Mouse (Mus musculus) liver, postnatal 0 days (tissue): ENCODE results near the gene Ppp1r16b.

Experiments used
- CTCF ChIP-seq: sonication (generic); IDR thresholded peaks from 2 replicates; pipeline ENCODE4 v1.5.1; 2016; ENCODE audit warnings: antibody characterized with exemption, low read depth
- EP300 ChIP-seq: IDR thresholded peaks from 2 replicates; pipeline ENCODE4 v1.6.1; 2016; ENCODE audit warnings: antibody characterized with exemption, low read depth, mild to moderate bottlenecking

DNA sequence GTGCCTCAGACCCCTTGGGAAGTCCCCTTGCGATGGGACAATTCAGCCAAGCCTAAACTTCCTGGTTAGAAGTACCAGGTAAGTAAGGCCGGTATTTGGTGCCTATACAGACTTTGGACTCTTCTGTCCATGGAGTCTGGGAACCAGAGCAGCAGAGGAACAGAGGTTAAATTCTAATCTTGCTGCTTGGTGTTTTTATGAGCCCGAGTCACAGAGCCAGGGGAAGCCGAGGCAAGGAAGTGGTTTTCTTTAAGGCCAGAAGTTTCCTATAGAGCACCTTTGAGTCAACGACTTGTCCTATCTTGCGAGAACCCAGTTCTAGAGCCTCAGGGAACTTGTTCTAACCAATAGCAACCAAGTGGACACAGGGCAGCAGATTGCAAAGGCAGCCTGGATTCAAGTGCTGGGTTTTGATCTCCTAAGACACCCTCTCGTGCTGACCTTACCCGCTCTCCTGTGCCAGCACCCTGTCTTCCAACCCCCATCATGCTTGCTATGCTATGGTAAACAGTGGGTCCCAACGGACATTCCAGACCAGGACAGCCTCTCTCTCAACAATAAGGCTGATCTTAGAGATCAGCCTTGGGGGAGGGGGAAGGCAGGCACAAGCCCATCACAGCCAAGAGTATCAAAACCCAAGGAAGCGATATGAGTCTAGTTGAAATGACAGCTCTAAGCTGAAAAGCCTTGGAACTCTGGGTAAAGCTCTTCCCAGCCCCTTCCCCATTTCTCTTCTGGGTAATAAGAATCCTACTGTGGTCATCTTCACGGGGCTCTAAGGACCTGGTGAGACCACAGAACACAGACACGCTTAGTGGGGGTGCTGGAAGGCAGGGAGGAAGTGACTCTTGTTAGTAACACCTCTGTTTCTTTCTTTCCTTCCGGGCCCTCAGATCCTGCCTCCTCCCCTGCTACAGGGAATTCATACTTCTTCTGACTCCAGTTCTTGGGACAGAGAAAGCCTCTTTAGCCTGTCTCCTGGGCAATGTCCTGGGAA lies 4.3 kb downstream of the Ppp1r16b start:
- TF ChIP-seq CTCF (no peak), EP300 (no peak)
